Mouse (Mus musculus) neural tube, embryonic 11.5 days (tissue): ENCODE data around the gene Olfr937. TPM values are rescaled to one million over a fixed set of nuclear protein-coding genes. Genes with fewer than 3 reads are reported as not detected.

Experiments used
- ATAC-seq: fragments of 200-750 bp; cut with Nextera tagmentation; 2 replicates; pipeline ENCODE4 v1.8.0; 2017; ENCODE audit warnings: moderate number of reproducible peaks, mild to moderate bottlenecking, moderate TSS enrichment, moderate library complexity; ENCODE audit not compliant: insufficient read depth, low FRiP score, low TSS enrichment
- DNase-seq: peaks from one replicate; pipeline ENCODE4 v3.0.0-alpha.2; 2015; ENCODE audit warnings: low spot score
- H3K27ac ChIP-seq: fragments of 300-500 bp; sonication (generic); 2 replicates; pipeline ENCODE4 v1.5.1; 2014; ENCODE audit warnings: low read depth, mild to moderate bottlenecking, low read length
- H3K27me3 ChIP-seq: fragments of 300-500 bp; sonication (generic); 2 replicates; pipeline ENCODE4 v1.6.1; 2014; ENCODE audit warnings: mild to moderate bottlenecking, low read length, mixed read lengths; ENCODE audit not compliant: control insufficient read depth, insufficient read depth
- H3K36me3 ChIP-seq: fragments of 300-500 bp; sonication (generic); 2 replicates; pipeline ENCODE4 v1.6.1; 2014; ENCODE audit warnings: mild to moderate bottlenecking, low read length, moderate library complexity, mixed read lengths; ENCODE audit not compliant: control insufficient read depth, insufficient read depth
- H3K4me1 ChIP-seq: fragments of 300-500 bp; sonication (generic); 2 replicates; pipeline ENCODE4 v1.6.1; 2014; ENCODE audit warnings: low read length, mixed read lengths; ENCODE audit not compliant: control insufficient read depth, insufficient read depth
- H3K4me2 ChIP-seq: fragments of 300-500 bp; sonication (generic); 2 replicates; pipeline ENCODE4 v1.6.1; 2014; ENCODE audit warnings: low read depth, mild to moderate bottlenecking, moderate library complexity
- H3K4me3 ChIP-seq: fragments of 300-500 bp; sonication (generic); 2 replicates; pipeline ENCODE4 v1.5.1; 2014; ENCODE audit warnings: low read depth, low read length
- H3K9ac ChIP-seq: fragments of 300-500 bp; sonication (generic); 2 replicates; pipeline ENCODE4 v1.6.1; 2014; ENCODE audit warnings: mild to moderate bottlenecking, low read length
- H3K9me3 ChIP-seq: fragments of 300-500 bp; sonication (generic); 2 replicates; pipeline ENCODE4 v1.6.1; 2016; ENCODE audit warnings: low read length; ENCODE audit not compliant: control insufficient read depth
- WGBS: fragments of 180-500 bp; shearing (Covaris S2); extraction: QIAGEN DNeasy Blood & Tissue Kit; methylation state at CpG from one replicate; pipeline ENCODE4 v1.1.7; 2014; 5-methylcytosine and 5-hydroxymethylcytosine counted together
- microRNA-seq: library from miRNA; unstranded; fragments of <30 nt; microRNA quantifications from one replicate; pipeline ENCODE4, GENCODE M21; 2016
- polyA plus RNA-seq: library from polyadenylated mRNA; unstranded; fragments of >200 nt; fragmentation: Nextera tagmentation; extraction: Ambion mirVana; gene quantifications from 2 replicates; pipeline ENCODE4 v1.2.1, GENCODE M21; 2014

Gene Olfr937
- polyA plus RNA-seq: not detected in 2 replicates

DNA sequence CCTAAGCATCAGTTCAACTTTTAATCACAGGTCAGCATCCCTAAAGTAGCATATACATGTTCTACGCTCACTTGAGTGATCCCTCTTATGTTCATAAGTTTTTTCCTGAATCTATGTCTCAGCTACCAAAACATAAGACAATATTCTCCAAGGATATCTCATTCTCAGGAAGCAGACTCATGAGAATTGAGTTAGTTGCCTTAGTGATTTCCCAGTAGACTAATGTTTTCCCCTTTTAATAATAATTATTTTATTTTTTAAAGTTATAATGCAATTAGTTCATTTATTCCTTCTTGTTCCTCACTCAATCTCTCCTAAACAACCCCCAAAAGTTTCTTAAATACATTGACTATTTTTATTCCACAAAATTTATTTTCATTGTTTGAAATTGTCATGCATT lies at the start of gene Olfr937:
Olfr937 (minus strand) TSS at position 101 of the 400 bp plus-strand sequence.
- Histone ChIP-seq H3K4me2 (no peak within 1 kb of the TSS), H3K27ac (no peak within 1 kb of the TSS), H3K36me3 (no peaks in the 10 kb centered on the region), H3K27me3 (no peaks in the 10 kb centered on the region), H3K9me3 (no peaks in the 10 kb centered on the region), H3K9ac (no peak within 1 kb of the TSS), H3K4me3 (no peak within 1 kb of the TSS), H3K4me1 (no peaks in the 10 kb centered on the region)
- ATAC-seq (no peak), DNase-seq (no peak)
- 88% methylated on average over 1 of the region's 1 CpGs for WGBS

DNA sequence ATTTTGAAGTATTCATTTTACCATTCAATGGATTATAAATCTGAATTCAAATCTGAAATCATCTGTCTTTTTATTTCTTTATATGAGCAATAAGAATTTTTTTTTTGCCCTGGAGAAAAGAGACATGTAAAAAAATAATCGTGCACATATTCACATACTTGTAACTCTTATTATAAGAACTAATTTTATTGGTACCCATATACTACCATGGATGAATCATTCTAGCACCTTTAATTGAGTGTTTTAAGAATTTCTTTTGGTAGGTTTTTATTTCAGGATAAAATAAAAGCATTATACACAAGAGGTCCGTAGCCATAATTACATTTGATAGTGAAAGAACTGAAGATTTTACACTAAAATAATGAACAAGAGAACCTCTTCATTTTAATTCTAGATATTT lies 14.0 kb upstream of the Olfr937 start, which contains the start of gene Olfr938:
Olfr938 (minus strand) TSS at position 101 of the 400 bp plus-strand sequence.
- H3K4me1 ChIP-seq: no peaks in the 10 kb centered on the region
- no peaks in the 10 kb centered on the region for H3K9me3 ChIP-seq
- DNase-seq: no peak
- H3K27ac ChIP-seq: no peak within 1 kb of the TSS
- 93% methylated on average over 2 of the region's 2 CpGs for whole genome bisulfite sequencing
- no peak for ATAC-seq
- no peaks in the 10 kb centered on the region for H3K27me3 ChIP-seq
- H3K36me3 ChIP-seq: no peaks in the 10 kb centered on the region
- no peak within 1 kb of the TSS for H3K4me3 ChIP-seq
- H3K4me2 ChIP-seq: no peak within 1 kb of the TSS
- no peak within 1 kb of the TSS for H3K9ac ChIP-seq

GRCm38 (mm10) chr9:39023277-39023676 lies 41.5 kb downstream of the Olfr937 start, which contains the start of gene Olfr146:
Gene Olfr146, minus strand, starts transcription at chr9:39023377.
- WGBS: 89% methylated on average over 1 of the region's 1 CpGs

More at GRCm38 (mm10) chr9:39023277-39023676, 41.5 kb downstream of the Olfr937 start, which contains the start of gene Olfr146:
- no peaks in the 10 kb centered on the region for H3K27me3 ChIP-seq
- H3K9me3 ChIP-seq: no peaks in the 10 kb centered on the region
- H3K9ac ChIP-seq: no peak within 1 kb of the TSS
- DNase-seq (no peak), ATAC-seq (no peak)
- H3K36me3 ChIP-seq: no peaks in the 10 kb centered on the region
- no peak within 1 kb of the TSS for H3K4me3 ChIP-seq
- H3K4me1 ChIP-seq: no peaks in the 10 kb centered on the region
- no peak within 1 kb of the TSS for H3K4me2 ChIP-seq
- no peak within 1 kb of the TSS for H3K27ac ChIP-seq

Small RNA genes within 50 kb of the gene (microRNA-seq; reads per million reads assigned to microRNA genes)
- gene Gm25032: not detected
- not detected for gene Gm25529

Other genes with a start within 250 kb of the Olfr937 start
- not detected in 2 replicates for gene Olfr923, start 238.4 kb downstream of the Olfr937 start, polyA plus RNA-seq
- gene Olfr924, start 220.5 kb downstream of the Olfr937 start, polyA plus RNA-seq: not detected in 2 replicates
- not detected in 2 replicates for gene Olfr26, start 209.9 kb downstream of the Olfr937 start, polyA plus RNA-seq
- gene Olfr926, start 187.8 kb downstream of the Olfr937 start, polyA plus RNA-seq: not detected in 2 replicates
- gene Olfr930, start 135.1 kb downstream of the Olfr937 start, polyA plus RNA-seq: not detected in 2 replicates
- gene Olfr933, start 92.6 kb downstream of the Olfr937 start, polyA plus RNA-seq: not detected in 2 replicates
- not detected in 2 replicates for gene Olfr934, start 76.6 kb downstream of the Olfr937 start, polyA plus RNA-seq
- not detected in 2 replicates for gene Olfr935, start 65.3 kb downstream of the Olfr937 start, polyA plus RNA-seq
- gene Olfr146, start 41.6 kb downstream of the Olfr937 start, polyA plus RNA-seq: not detected in 2 replicates
- not detected in 2 replicates for gene Olfr938, start 13.9 kb upstream of the Olfr937 start, polyA plus RNA-seq
- not detected in 2 replicates for gene Olfr27, start 63.2 kb upstream of the Olfr937 start, polyA plus RNA-seq
- gene Olfr943, start 101.4 kb upstream of the Olfr937 start, polyA plus RNA-seq: not detected in 2 replicates
- gene Olfr944, start 137.0 kb upstream of the Olfr937 start, polyA plus RNA-seq: not detected in 2 replicates
- not detected in 2 replicates for gene Olfr1537, start 185.0 kb upstream of the Olfr937 start, polyA plus RNA-seq
- not detected in 2 replicates for gene Olfr945, start 211.9 kb upstream of the Olfr937 start, polyA plus RNA-seq